Comparison of ENCODE assay signal across 12 mouse cellular contexts in genomic region chr17:23741359-23742209, GRCm38 (mm10). TPM values are rescaled to one million over a fixed set of nuclear protein-coding genes. Genes with fewer than 3 reads are reported as not detected.
A peak's percentile ranks its signal among the peaks of the same experiment; 100 is the strongest.
DNase-seq lines count a peak whose midpoint lies in the region; ATAC-seq and TF ChIP-seq lines count a peak whose summit lies in the region.
"Had no signal": no experiment of that assay in that cellular context is flagged by ENCODE, and none has a peak within 500 bp of the region (broad histone marks: within the 10 kb centered on the region; RNA-seq: fewer than 3 reads in every experiment).

No protein-coding gene starts in this region.

- peaks cover 95% of the 10 kb centered on the region for H3K27me3 ChIP-seq in hindbrain, embryonic 10.5 days (ENCODE audit: insufficient read depth, poor library complexity, severe bottlenecking)
- H3K27me3 ChIP-seq in hindbrain, embryonic 11.5 days (ENCODE audit: control insufficient read depth, insufficient read depth, low read length): peaks cover 63% of the 10 kb centered on the region
- peaks cover 89% of the 10 kb centered on the region for H3K27me3 ChIP-seq in embryonic facial prominence, embryonic 12.5 days
- H3K27me3 ChIP-seq in hindbrain, postnatal 0 days (ENCODE audit: insufficient read depth, low read length): peaks cover 48% of the 10 kb centered on the region
- peaks cover 40% of the 10 kb centered on the region for H3K27me3 ChIP-seq in midbrain, embryonic 16.5 days (ENCODE audit: control insufficient read depth, insufficient read depth, low read depth, low read length)

- no peak for ATAC-seq in hindbrain, embryonic 11.5 days (ENCODE audit: low FRiP score)
- ATAC-seq in embryonic facial prominence, embryonic 12.5 days (ENCODE audit: insufficient number of reproducible peaks, insufficient read depth, low FRiP score, low TSS enrichment): no peak
- no peak for ATAC-seq in hindbrain, postnatal 0 days
- ATAC-seq in midbrain, embryonic 16.5 days: no peak

- no peak overlapping the region for H3K9ac ChIP-seq in hindbrain, embryonic 11.5 days (ENCODE audit: low read depth, low read length)
- no peak overlapping the region for H3K9ac ChIP-seq in embryonic facial prominence, embryonic 12.5 days
- 0 out of 2 replicates have a peak overlapping the region, but pooled peaks have one; percentile 17 for H3K9ac ChIP-seq in hindbrain, postnatal 0 days (replicated peaks; ENCODE audit: low read length)
- peak overlapping the region; percentile 25; the same call in 1 of the 2 replicates for H3K9ac ChIP-seq in midbrain, embryonic 16.5 days (ENCODE audit: low read depth, low read length)

- H3K36me3 ChIP-seq in hindbrain, embryonic 10.5 days: peaks cover 12% of the 10 kb centered on the region
- no peaks in the 10 kb centered on the region for H3K36me3 ChIP-seq in hindbrain, embryonic 11.5 days (ENCODE audit: control insufficient read depth, insufficient read depth, low read length)
- peaks cover 5% of the 10 kb centered on the region; the same call in 1 of the 2 replicates for H3K36me3 ChIP-seq in embryonic facial prominence, embryonic 12.5 days
- peaks cover 10% of the 10 kb centered on the region; the same call in 1 of the 2 replicates for H3K36me3 ChIP-seq in hindbrain, postnatal 0 days (ENCODE audit: insufficient read depth, low read length)
- H3K36me3 ChIP-seq in midbrain, embryonic 16.5 days (ENCODE audit: control insufficient read depth, insufficient read depth, low read length): peaks cover 3% of the 10 kb centered on the region; the same call in 1 of the 2 replicates

- no peak overlapping the region for H3K4me2 ChIP-seq in hindbrain, embryonic 11.5 days (replicated peaks; ENCODE audit: low read depth, low read length)
- H3K4me2 ChIP-seq in embryonic facial prominence, embryonic 12.5 days (replicated peaks): peak overlapping the region; percentile 38; the same call in 1 of the 2 replicates
- H3K4me2 ChIP-seq in hindbrain, postnatal 0 days (ENCODE audit: low read depth, low read length): 0 out of 2 replicates have a peak overlapping the region, but pooled peaks have one; percentile 36
- peak overlapping the region; percentile 52; the same call in 1 of the 2 replicates for H3K4me2 ChIP-seq in midbrain, embryonic 16.5 days (ENCODE audit: low read length)

- 45% methylated on average over 38 of the region's 38 CpGs for WGBS in hindbrain, embryonic 10.5 days
- WGBS in hindbrain, embryonic 11.5 days: 46% methylated on average over 38 of the region's 38 CpGs
- 44% methylated on average over 38 of the region's 38 CpGs for WGBS in embryonic facial prominence, embryonic 12.5 days
- WGBS in hindbrain, postnatal 0 days: 55% methylated on average over 38 of the region's 38 CpGs
- 46% methylated on average over 38 of the region's 38 CpGs for WGBS in midbrain, embryonic 16.5 days

- no peak for TF ChIP-seq CTCF in hindbrain, postnatal 0 days (IDR thresholded peaks at IDR 0.05; ENCODE audit: low read depth)

- DNase-seq in hindbrain, embryonic 10.5 days (ENCODE audit: low spot score): no peak
- DNase-seq in hindbrain, embryonic 11.5 days (ENCODE audit: low spot score): no peak
- DNase-seq in hindbrain, postnatal 0 days (ENCODE audit: low spot score): no peak
- no peak for DNase-seq in gastrocnemius, postnatal 10 days
- DNase-seq in gastrocnemius, postnatal 25 days: no peak
- DNase-seq in heart, postnatal 4 days: no peak

- H3K4me3 ChIP-seq in hindbrain, embryonic 10.5 days: peak overlapping the region; percentile 16
- no peak overlapping the region for H3K4me3 ChIP-seq in hindbrain, embryonic 11.5 days (ENCODE audit: low read depth, low read length)
- H3K4me3 ChIP-seq in embryonic facial prominence, embryonic 12.5 days: peak overlapping the region; percentile 24; the same call in 1 of the 2 replicates
- H3K4me3 ChIP-seq in hindbrain, postnatal 0 days (ENCODE audit: low read length): 0 out of 2 replicates have a peak overlapping the region, but pooled peaks have one; percentile 21
- H3K4me3 ChIP-seq in midbrain, embryonic 16.5 days (ENCODE audit: low read depth, low read length): no peak overlapping the region; the same call in none of the 2 replicates

- peaks cover 7% of the 10 kb centered on the region; the same call in 1 of the 2 replicates for H3K9me3 ChIP-seq in hindbrain, embryonic 10.5 days
- no peaks in the 10 kb centered on the region for H3K9me3 ChIP-seq in hindbrain, embryonic 11.5 days (ENCODE audit: control insufficient read depth, low read length)
- no peaks in the 10 kb centered on the region for H3K9me3 ChIP-seq in embryonic facial prominence, embryonic 12.5 days
- no peaks in the 10 kb centered on the region for H3K9me3 ChIP-seq in hindbrain, postnatal 0 days (ENCODE audit: low read length)
- H3K9me3 ChIP-seq in midbrain, embryonic 16.5 days (replicated peaks; ENCODE audit: control insufficient read depth, low read length, poor library complexity, severe bottlenecking): no peaks in the 10 kb centered on the region
- H3K9me3 ChIP-seq: G1E had no signal

- H3K4me1 ChIP-seq in hindbrain, embryonic 10.5 days (replicated peaks): peaks cover 69% of the 10 kb centered on the region
- peaks cover 19% of the 10 kb centered on the region for H3K4me1 ChIP-seq in hindbrain, embryonic 11.5 days (replicated peaks; ENCODE audit: control insufficient read depth, insufficient read depth, low read length)
- H3K4me1 ChIP-seq in embryonic facial prominence, embryonic 12.5 days: peaks cover 31% of the 10 kb centered on the region
- H3K4me1 ChIP-seq in hindbrain, postnatal 0 days (ENCODE audit: insufficient read depth, low read length): peaks cover 40% of the 10 kb centered on the region
- peaks cover 38% of the 10 kb centered on the region for H3K4me1 ChIP-seq in midbrain, embryonic 16.5 days (ENCODE audit: control insufficient read depth, insufficient read depth, low read length)

- no peak overlapping the region for H3K27ac ChIP-seq in hindbrain, embryonic 10.5 days
- no peak overlapping the region for H3K27ac ChIP-seq in hindbrain, embryonic 11.5 days (ENCODE audit: low read depth, low read length)
- no peak overlapping the region for H3K27ac ChIP-seq in embryonic facial prominence, embryonic 12.5 days
- no peak overlapping the region for H3K27ac ChIP-seq in hindbrain, postnatal 0 days
- H3K27ac ChIP-seq in midbrain, embryonic 16.5 days (ENCODE audit: low read length): no peak overlapping the region

RNA-seq across cellular contexts. Expression of gene Paqr4, which starts 0.9 kb away (rescaled TPM):
- polyA plus RNA-seq in hindbrain, embryonic 10.5 days (2016; fragmentation: Nextera tagmentation; extraction: Ambion mirVana): 28.8 and 43.6 TPM in 2 replicates
- 28.0 and 28.9 TPM in 2 replicates for polyA plus RNA-seq in hindbrain, embryonic 11.5 days (2014; fragmentation: Nextera tagmentation; extraction: Ambion mirVana)
- polyA plus RNA-seq in embryonic facial prominence, embryonic 12.5 days (2016; fragmentation: Nextera tagmentation; extraction: Ambion mirVana): 14.8 and 16.0 TPM in 2 replicates
- total RNA-seq in hindbrain, postnatal 0 days (2014; rRNA removed): 102 and 120 TPM in 2 replicates
- polyA plus RNA-seq in hindbrain, postnatal 0 days (2015; fragmentation: Nextera tagmentation; extraction: Ambion mirVana): 69.4 and 72.1 TPM in 2 replicates
- polyA plus RNA-seq in midbrain, embryonic 16.5 days (2015; fragmentation: Nextera tagmentation; extraction: Ambion mirVana): 70.9 and 75.7 TPM in 2 replicates
- 1 to 10 TPM; 7.6 to 9.4 TPM for total RNA-seq in gastrocnemius, postnatal 10 days (2021)
- total RNA-seq in gastrocnemius, postnatal 25 days (2021): 1 to 10 TPM; 4.4 to 5.2 TPM
- total RNA-seq in heart, postnatal 4 days (2021): 10 to 100 TPM; 19.1 to 19.3 TPM

RNA-seq across cellular contexts. Expression of gene Kremen2, which starts 4.0 kb away (rescaled TPM):
- polyA plus RNA-seq in hindbrain, embryonic 10.5 days (2016; fragmentation: Nextera tagmentation; extraction: Ambion mirVana): 3.4 and 4.3 TPM in 2 replicates
- 2.0 and 2.6 TPM in 2 replicates for polyA plus RNA-seq in hindbrain, embryonic 11.5 days (2014; fragmentation: Nextera tagmentation; extraction: Ambion mirVana)
- polyA plus RNA-seq in embryonic facial prominence, embryonic 12.5 days (2016; fragmentation: Nextera tagmentation; extraction: Ambion mirVana): 23.4 and 25.1 TPM in 2 replicates
- total RNA-seq in hindbrain, postnatal 0 days (2014; rRNA removed): 1.2 and 2.0 TPM in 2 replicates
- polyA plus RNA-seq in hindbrain, postnatal 0 days (2015; fragmentation: Nextera tagmentation; extraction: Ambion mirVana): 1.1 and 1.4 TPM in 2 replicates
- 1.6 and 1.8 TPM in 2 replicates for polyA plus RNA-seq in midbrain, embryonic 16.5 days (2015; fragmentation: Nextera tagmentation; extraction: Ambion mirVana)
- not detected for total RNA-seq in gastrocnemius, postnatal 10 days (2021)
- total RNA-seq in gastrocnemius, postnatal 25 days (2021): not detected
- not detected for total RNA-seq in heart, postnatal 4 days (2021)
- total RNA-seq: adrenal gland, postnatal 25 days; megakaryocyte, adult 5-6 weeks had no signal
- polyA plus RNA-seq: heart, postnatal 0 days had no signal

RNA-seq across cellular contexts. Expression of gene Pkmyt1, which starts 15.4 kb away (rescaled TPM):
- polyA plus RNA-seq in hindbrain, embryonic 10.5 days (2016; fragmentation: Nextera tagmentation; extraction: Ambion mirVana): 54.0 and 61.5 TPM in 2 replicates
- 30.2 and 31.3 TPM in 2 replicates for polyA plus RNA-seq in hindbrain, embryonic 11.5 days (2014; fragmentation: Nextera tagmentation; extraction: Ambion mirVana)
- polyA plus RNA-seq in embryonic facial prominence, embryonic 12.5 days (2016; fragmentation: Nextera tagmentation; extraction: Ambion mirVana): 54.2 and 54.6 TPM in 2 replicates
- total RNA-seq in hindbrain, postnatal 0 days (2014; rRNA removed): 27.1 and 27.8 TPM in 2 replicates
- polyA plus RNA-seq in hindbrain, postnatal 0 days (2015; fragmentation: Nextera tagmentation; extraction: Ambion mirVana): 19.5 and 20.1 TPM in 2 replicates
- polyA plus RNA-seq in midbrain, embryonic 16.5 days (2015; fragmentation: Nextera tagmentation; extraction: Ambion mirVana): 17.9 and 19.7 TPM in 2 replicates
- total RNA-seq in gastrocnemius, postnatal 10 days (2021): 1 to 10 TPM; 4.7 to 5.6 TPM
- total RNA-seq in gastrocnemius, postnatal 25 days (2021): under 1 TPM; 0.67 to 0.83 TPM
- total RNA-seq in heart, postnatal 4 days (2021): 10 to 100 TPM; 16.6 to 16.7 TPM

RNA-seq across cellular contexts. Expression of gene 1520401A03Rik, which starts 19.0 kb away (rescaled TPM):
- not detected in 2 replicates for polyA plus RNA-seq in hindbrain, embryonic 10.5 days (2016; fragmentation: Nextera tagmentation; extraction: Ambion mirVana)
- polyA plus RNA-seq in hindbrain, embryonic 11.5 days (2014; fragmentation: Nextera tagmentation; extraction: Ambion mirVana): 0.08 TPM in 1 of 2 replicates, not detected in the other
- 0.66 and 1.0 TPM in 2 replicates for polyA plus RNA-seq in embryonic facial prominence, embryonic 12.5 days (2016; fragmentation: Nextera tagmentation; extraction: Ambion mirVana)
- not detected in 2 replicates for total RNA-seq in hindbrain, postnatal 0 days (2014; rRNA removed)
- polyA plus RNA-seq in hindbrain, postnatal 0 days (2015; fragmentation: Nextera tagmentation; extraction: Ambion mirVana): 0.19 and 0.26 TPM in 2 replicates
- 0.07 and 0.19 TPM in 2 replicates for polyA plus RNA-seq in midbrain, embryonic 16.5 days (2015; fragmentation: Nextera tagmentation; extraction: Ambion mirVana)
- total RNA-seq in gastrocnemius, postnatal 10 days (2021): under 1 TPM; 0.12 to 0.23 TPM
- not detected for total RNA-seq in gastrocnemius, postnatal 25 days (2021)
- total RNA-seq in heart, postnatal 4 days (2021): not detected
- total RNA-seq: megakaryocyte, adult 5-6 weeks had no signal
- polyA plus RNA-seq: heart, postnatal 0 days had no signal

RNA-seq across cellular contexts. Expression of gene Flywch1, which starts 29.8 kb away (rescaled TPM):
- polyA plus RNA-seq in hindbrain, embryonic 10.5 days (2016; fragmentation: Nextera tagmentation; extraction: Ambion mirVana): 181 and 211 TPM in 2 replicates
- polyA plus RNA-seq in hindbrain, embryonic 11.5 days (2014; fragmentation: Nextera tagmentation; extraction: Ambion mirVana): 127 and 135 TPM in 2 replicates
- 122 and 125 TPM in 2 replicates for polyA plus RNA-seq in embryonic facial prominence, embryonic 12.5 days (2016; fragmentation: Nextera tagmentation; extraction: Ambion mirVana)
- 230 and 258 TPM in 2 replicates for total RNA-seq in hindbrain, postnatal 0 days (2014; rRNA removed)
- polyA plus RNA-seq in hindbrain, postnatal 0 days (2015; fragmentation: Nextera tagmentation; extraction: Ambion mirVana): 165 and 183 TPM in 2 replicates
- polyA plus RNA-seq in midbrain, embryonic 16.5 days (2015; fragmentation: Nextera tagmentation; extraction: Ambion mirVana): 205 and 220 TPM in 2 replicates
- total RNA-seq in gastrocnemius, postnatal 10 days (2021): 10 to 100 TPM; 39.0 to 39.5 TPM
- 10 to 100 TPM; 33.5 to 34.0 TPM for total RNA-seq in gastrocnemius, postnatal 25 days (2021)
- 10 to 100 TPM; 32.8 to 33.4 TPM for total RNA-seq in heart, postnatal 4 days (2021)

Comparison
In these comparisons a context has a peak if more than half of its experiments do, and no peak if none do; other contexts are left out.
1. H3K4me3 ChIP-seq: peak in hindbrain, embryonic 10.5 days (single experiment), embryonic facial prominence, embryonic 12.5 days (single experiment) and hindbrain, postnatal 0 days (single experiment); none in hindbrain, embryonic 11.5 days (single experiment) and midbrain, embryonic 16.5 days (single experiment).
2. H3K9ac ChIP-seq: peak in hindbrain, postnatal 0 days (single experiment) and midbrain, embryonic 16.5 days (single experiment); none in hindbrain, embryonic 11.5 days (single experiment) and embryonic facial prominence, embryonic 12.5 days (single experiment).